Mouse (Mus musculus): ENCODE data around the gene Iqcd. TPM values are rescaled to one million over a fixed set of nuclear protein-coding genes. Genes with fewer than 3 reads are reported as not detected.
A peak's percentile ranks its signal among the peaks of the same experiment; 100 is the strongest.

The Iqcd gene
- polyA plus RNA-seq, 1 experiment from 2014 or later, result 2.0 TPM

GRCm38 (mm10) chr5:120609246-120609775 is 20.5 kb downstream of the Iqcd start:
- Histone ChIP-seq H3K9me3 (replicated peaks) (no peaks in the 10 kb centered on the region), H3K9ac (no peak overlapping the region), H3K4me3 (no peak overlapping the region), H3K36me3 (peaks cover 24% of the 10 kb centered on the region), H3K4me1 (peaks cover 43% of the 10 kb centered on the region), H3K4me2 (no peak overlapping the region), H3K27me3 (replicated peaks) (no peaks in the 10 kb centered on the region), H3K27ac (no peak overlapping the region)
- ATAC-seq, result no peak
- 85% methylated on average over 16 of the region's 16 CpGs for WGBS (ENCODE audit: insufficient replicate concordance)

- Histone ChIP-seq H3K36me3 (peaks cover 36% of the 10 kb centered on the region), H3K4me3 (0 out of 2 replicates have a peak overlapping the region, but pooled peaks have one; percentile 80)
- WGBS (ENCODE audit: insufficient replicate concordance), result 90% methylated on average over 5 of the region's 5 CpGs
Measured at GRCm38 (mm10) chr5:120610906-120611305, 22.1 kb downstream of the Iqcd start.

GRCm38 (mm10) chr5:120611416-120611815 is 22.6 kb downstream of the Iqcd start:
- Histone ChIP-seq H3K4me1 (peaks cover 39% of the 10 kb centered on the region), H3K4me2 (peak overlapping the region; percentile 96), H3K27me3 (replicated peaks) (no peaks in the 10 kb centered on the region), H3K4me3 (peak overlapping the region; percentile 80), H3K27ac (peak overlapping the region; percentile 81), H3K36me3 (peaks cover 41% of the 10 kb centered on the region), H3K9ac (peak overlapping the region; percentile 75), H3K9me3 (replicated peaks) (0 out of 2 replicates have a peak, but pooled peaks cover 5% of the 10 kb centered on the region)
- WGBS (ENCODE audit: insufficient replicate concordance), result 61% methylated on average over 8 of the region's 8 CpGs
- no peak for ATAC-seq

More at GRCm38 (mm10) chr5:120610906-120611305, 22.1 kb downstream of the Iqcd start:
- Histone ChIP-seq H3K27me3 (replicated peaks) (no peaks in the 10 kb centered on the region), H3K4me2 (peak overlapping the region; percentile 96), H3K9ac (peak overlapping the region; percentile 75; the same call in 1 of the 2 replicates), H3K27ac (0 out of 2 replicates have a peak overlapping the region, but pooled peaks have one; percentile 81), H3K9me3 (replicated peaks) (0 out of 2 replicates have a peak, but pooled peaks cover 4% of the 10 kb centered on the region), H3K4me1 (peaks cover 41% of the 10 kb centered on the region)
- ATAC-seq, result no peak

- peak within 1 kb of the TSS; percentile 80 for H3K4me3 ChIP-seq
- H3K4me1 ChIP-seq, result peaks cover 29% of the 10 kb centered on the region
- H3K27ac ChIP-seq, result peak within 1 kb of the TSS; percentile 81
- ATAC-seq, result peak; percentile 78
- no peaks in the 10 kb centered on the region for H3K27me3 ChIP-seq (replicated peaks)
- 0 out of 2 replicates have a peak, but pooled peaks cover 5% of the 10 kb centered on the region for H3K9me3 ChIP-seq (replicated peaks)
- peaks cover 51% of the 10 kb centered on the region for H3K36me3 ChIP-seq
- H3K9ac ChIP-seq, result peak within 1 kb of the TSS; percentile 75
- 1% methylated on average over 22 of the region's 22 CpGs for WGBS (ENCODE audit: insufficient replicate concordance)
- peak within 1 kb of the TSS; percentile 96 for H3K4me2 ChIP-seq
Measured at GRCm38 (mm10) chr5:120612442-120612821, 23.6 kb downstream of the Iqcd start, which contains the start of the genes Rita1 and Ddx54. TSS of gene Rita1 (minus strand) at chr5:120612589. TSS of gene Ddx54 (plus strand) at chr5:120612739.

GRCm38 (mm10) chr5:120612822-120613604 is 24.2 kb downstream of the Iqcd start:
- Histone ChIP-seq H3K27ac (peak overlapping the region; percentile 81), H3K27me3 (replicated peaks) (no peaks in the 10 kb centered on the region), H3K9me3 (replicated peaks) (0 out of 2 replicates have a peak, but pooled peaks cover 5% of the 10 kb centered on the region), H3K4me3 (peak overlapping the region; percentile 80), H3K9ac (peak overlapping the region; percentile 75), H3K4me2 (peak overlapping the region; percentile 96), H3K36me3 (peaks cover 54% of the 10 kb centered on the region), H3K4me1 (peaks cover 29% of the 10 kb centered on the region)
- ATAC-seq, result peak; percentile 89
- under 1% methylated on average over 69 of the region's 69 CpGs for WGBS (ENCODE audit: insufficient replicate concordance)

- no peak for ATAC-seq
- Histone ChIP-seq H3K4me3 (no peak overlapping the region), H3K9ac (no peak overlapping the region), H3K4me2 (no peak overlapping the region), H3K9me3 (replicated peaks) (0 out of 2 replicates have a peak, but pooled peaks cover 5% of the 10 kb centered on the region), H3K4me1 (peaks cover 27% of the 10 kb centered on the region), H3K27me3 (replicated peaks) (no peaks in the 10 kb centered on the region), H3K27ac (no peak overlapping the region), H3K36me3 (peaks cover 64% of the 10 kb centered on the region)
- 87% methylated on average over 4 of the region's 4 CpGs for WGBS (ENCODE audit: insufficient replicate concordance)
Measured at GRCm38 (mm10) chr5:120615903-120616302, 27.1 kb downstream of the Iqcd start.

GRCm38 (mm10) chr5:120618778-120619177 is 30.0 kb downstream of the Iqcd start:
- Histone ChIP-seq H3K4me1 (peaks cover 10% of the 10 kb centered on the region), H3K9me3 (replicated peaks) (0 out of 2 replicates have a peak, but pooled peaks cover 5% of the 10 kb centered on the region), H3K4me3 (no peak overlapping the region), H3K9ac (no peak overlapping the region), H3K27me3 (replicated peaks) (no peaks in the 10 kb centered on the region), H3K4me2 (no peak overlapping the region), H3K27ac (no peak overlapping the region), H3K36me3 (peaks cover 91% of the 10 kb centered on the region)
- WGBS (ENCODE audit: insufficient replicate concordance), result 80% methylated on average over 12 of the region's 12 CpGs
- ATAC-seq, result no peak

- Histone ChIP-seq H3K36me3 (peaks cover 95% of the 10 kb centered on the region), H3K9me3 (replicated peaks) (0 out of 2 replicates have a peak, but pooled peaks cover 5% of the 10 kb centered on the region), H3K27ac (no peak overlapping the region), H3K4me3 (no peak overlapping the region), H3K4me1 (peaks cover 6% of the 10 kb centered on the region), H3K4me2 (no peak overlapping the region), H3K9ac (no peak overlapping the region), H3K27me3 (replicated peaks) (no peaks in the 10 kb centered on the region)
- WGBS (ENCODE audit: insufficient replicate concordance), result 15% methylated on average over 5 of the region's 5 CpGs
- no peak for ATAC-seq
Measured at GRCm38 (mm10) chr5:120619201-120619600, 30.4 kb downstream of the Iqcd start.

GRCm38 (mm10) chr5:120620375-120621077 is 31.7 kb downstream of the Iqcd start:
- WGBS (ENCODE audit: insufficient replicate concordance), result 66% methylated on average over 18 of the region's 18 CpGs

GRCm38 (mm10) chr5:120621078-120621765 is 32.4 kb downstream of the Iqcd start:
- no peak for ATAC-seq
- 83% methylated on average over 23 of the region's 23 CpGs for WGBS (ENCODE audit: insufficient replicate concordance)
- Histone ChIP-seq H3K36me3 (peaks cover 100% of the 10 kb centered on the region), H3K27me3 (replicated peaks) (no peaks in the 10 kb centered on the region), H3K27ac (no peak overlapping the region), H3K9ac (no peak overlapping the region), H3K4me2 (no peak overlapping the region), H3K4me1 (peaks cover 3% of the 10 kb centered on the region; the same call in 1 of the 2 replicates), H3K4me3 (no peak overlapping the region), H3K9me3 (replicated peaks) (no peaks in the 10 kb centered on the region)

More at GRCm38 (mm10) chr5:120620375-120621077, 31.7 kb downstream of the Iqcd start:
- no peaks in the 10 kb centered on the region for H3K4me1 ChIP-seq
- peak; percentile 33; the same call in 1 of the 2 replicates for ATAC-seq
- H3K27me3 ChIP-seq (replicated peaks), result no peaks in the 10 kb centered on the region
- H3K4me3 ChIP-seq, result no peak overlapping the region
- 0 out of 2 replicates have a peak, but pooled peaks cover 5% of the 10 kb centered on the region for H3K9me3 ChIP-seq (replicated peaks)
- H3K4me2 ChIP-seq, result no peak overlapping the region
- H3K9ac ChIP-seq, result no peak overlapping the region
- H3K36me3 ChIP-seq, result peaks cover 100% of the 10 kb centered on the region
- no peak overlapping the region for H3K27ac ChIP-seq

- Histone ChIP-seq H3K4me2 (no peak overlapping the region), H3K4me3 (no peak overlapping the region), H3K27me3 (replicated peaks) (no peaks in the 10 kb centered on the region), H3K9ac (no peak overlapping the region), H3K4me1 (peaks cover 6% of the 10 kb centered on the region; the same call in 1 of the 2 replicates), H3K27ac (no peak overlapping the region), H3K36me3 (peaks cover 100% of the 10 kb centered on the region), H3K9me3 (replicated peaks) (no peaks in the 10 kb centered on the region)
- no peak for ATAC-seq
- WGBS (ENCODE audit: insufficient replicate concordance), result 88% methylated on average over 10 of the region's 10 CpGs
Measured at GRCm38 (mm10) chr5:120621846-120622197, 33.0 kb downstream of the Iqcd start.

Data from liver, embryonic 12.5 days (tissue).